Mouse (Mus musculus): Measurements from ENCODE around the gene Lbx2. TPM values are rescaled to one million over a fixed set of nuclear protein-coding genes. Genes with fewer than 3 reads are reported as not detected.

The Lbx2 gene
- polyA plus RNA-seq, 1 experiment from 2014 or later = 0.73 TPM

DNA sequence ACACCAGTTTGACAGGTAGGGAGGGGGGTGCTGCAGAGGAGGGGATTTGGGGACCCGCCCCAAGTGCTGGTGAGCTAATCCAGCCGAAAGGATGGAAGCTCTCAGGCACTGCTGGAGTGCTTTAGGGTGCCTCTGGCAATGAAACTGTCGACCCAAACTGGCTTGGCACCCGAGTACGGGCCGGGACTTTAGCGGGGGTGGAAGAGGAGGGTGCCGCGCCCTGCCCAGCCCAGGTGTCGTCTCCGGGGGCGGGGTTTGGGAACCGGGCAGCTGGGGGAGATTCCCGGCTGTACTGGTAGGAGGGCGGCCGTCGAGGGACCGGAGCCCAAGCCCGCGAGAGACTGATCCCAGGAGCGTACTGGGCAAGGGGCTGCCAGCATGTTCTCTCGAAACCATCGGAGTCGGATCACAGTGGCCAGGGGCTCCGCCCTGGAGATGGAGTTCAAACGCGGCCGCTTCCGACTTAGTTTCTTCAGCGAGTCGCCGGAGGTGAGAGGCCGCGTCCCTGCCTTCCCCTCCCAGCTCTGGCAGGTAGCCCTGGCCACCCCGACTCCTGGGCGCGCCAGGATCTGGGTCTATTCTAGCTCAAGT, 49.5 kb downstream of the Lbx2 start:
- no peak for ATAC-seq (replicated peaks; ENCODE audit: insufficient number of reproducible peaks, low FRiP score, low TSS enrichment, low read depth)
- Histone ChIP-seq H3K27ac (replicated peaks; ENCODE audit: low read depth, low read length) (peak overlapping the region; percentile 56; the same call in 1 of the 2 replicates), H3K9ac (replicated peaks; ENCODE audit: low read length) (peak overlapping the region; percentile 76), H3K36me3 (replicated peaks; ENCODE audit: control insufficient read depth, insufficient read depth, low read depth, low read length) (no peaks in the 10 kb centered on the region), H3K4me1 (ENCODE audit: control insufficient read depth, insufficient read depth, low read length) (peaks cover 2% of the 10 kb centered on the region), H3K27me3 (ENCODE audit: control insufficient read depth, insufficient read depth, low read length) (no peaks in the 10 kb centered on the region), H3K4me2 (ENCODE audit: low read depth, low read length) (peak overlapping the region; percentile 88), H3K9me3 (replicated peaks; ENCODE audit: control insufficient read depth, low read length) (no peaks in the 10 kb centered on the region), H3K4me3 (ENCODE audit: low read depth, low read length) (peak overlapping the region; percentile 50)
- 3% methylated on average over 37 of the region's 37 CpGs for WGBS
- no peak for DNase-seq (ENCODE audit: low spot score)

DNA sequence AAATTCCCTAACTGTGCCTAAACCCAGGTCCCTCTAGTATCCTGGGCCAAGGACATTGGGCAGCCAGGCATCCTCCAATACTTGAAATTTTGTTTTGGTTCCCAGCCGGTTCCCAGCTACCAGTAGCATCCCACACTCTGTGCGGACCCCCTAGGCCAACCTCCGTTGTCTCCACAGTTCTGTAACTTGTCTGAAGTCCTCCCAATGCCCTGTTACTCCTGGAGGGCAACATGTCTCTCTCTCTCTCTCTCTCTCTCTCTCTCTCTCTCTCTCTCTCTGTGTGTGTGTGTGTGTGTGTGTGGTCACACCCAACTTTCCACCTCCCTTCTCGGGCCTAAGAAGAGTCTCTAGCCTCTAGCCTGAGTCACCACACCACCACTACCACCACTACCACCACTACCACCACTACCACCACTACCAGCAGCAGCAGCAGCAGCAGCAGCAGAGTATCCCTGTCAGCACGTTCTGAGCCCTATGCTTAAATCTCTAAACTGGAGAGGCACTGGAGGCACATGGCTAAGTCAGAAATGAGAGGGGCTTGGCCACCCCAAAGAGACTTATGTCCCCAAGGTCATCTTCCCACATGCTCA, 50.2 kb downstream of the Lbx2 start:
- DNase-seq (ENCODE audit: low spot score) = no peak
- Histone ChIP-seq H3K9ac (replicated peaks; ENCODE audit: low read length) (peak overlapping the region; percentile 76), H3K4me3 (ENCODE audit: low read depth, low read length) (peak overlapping the region; percentile 50), H3K27ac (replicated peaks; ENCODE audit: low read depth, low read length) (peak overlapping the region; percentile 99), H3K36me3 (replicated peaks; ENCODE audit: control insufficient read depth, insufficient read depth, low read depth, low read length) (no peaks in the 10 kb centered on the region), H3K27me3 (ENCODE audit: control insufficient read depth, insufficient read depth, low read length) (no peaks in the 10 kb centered on the region), H3K9me3 (replicated peaks; ENCODE audit: control insufficient read depth, low read length) (no peaks in the 10 kb centered on the region), H3K4me1 (ENCODE audit: control insufficient read depth, insufficient read depth, low read length) (peaks cover 2% of the 10 kb centered on the region), H3K4me2 (ENCODE audit: low read depth, low read length) (peak overlapping the region; percentile 88)
- ATAC-seq (replicated peaks; ENCODE audit: insufficient number of reproducible peaks, low FRiP score, low TSS enrichment, low read depth) = 0 out of 2 replicates have a peak, but pooled peaks have one; percentile 0
- 4% methylated on average over 5 of the region's 5 CpGs for WGBS

DNA sequence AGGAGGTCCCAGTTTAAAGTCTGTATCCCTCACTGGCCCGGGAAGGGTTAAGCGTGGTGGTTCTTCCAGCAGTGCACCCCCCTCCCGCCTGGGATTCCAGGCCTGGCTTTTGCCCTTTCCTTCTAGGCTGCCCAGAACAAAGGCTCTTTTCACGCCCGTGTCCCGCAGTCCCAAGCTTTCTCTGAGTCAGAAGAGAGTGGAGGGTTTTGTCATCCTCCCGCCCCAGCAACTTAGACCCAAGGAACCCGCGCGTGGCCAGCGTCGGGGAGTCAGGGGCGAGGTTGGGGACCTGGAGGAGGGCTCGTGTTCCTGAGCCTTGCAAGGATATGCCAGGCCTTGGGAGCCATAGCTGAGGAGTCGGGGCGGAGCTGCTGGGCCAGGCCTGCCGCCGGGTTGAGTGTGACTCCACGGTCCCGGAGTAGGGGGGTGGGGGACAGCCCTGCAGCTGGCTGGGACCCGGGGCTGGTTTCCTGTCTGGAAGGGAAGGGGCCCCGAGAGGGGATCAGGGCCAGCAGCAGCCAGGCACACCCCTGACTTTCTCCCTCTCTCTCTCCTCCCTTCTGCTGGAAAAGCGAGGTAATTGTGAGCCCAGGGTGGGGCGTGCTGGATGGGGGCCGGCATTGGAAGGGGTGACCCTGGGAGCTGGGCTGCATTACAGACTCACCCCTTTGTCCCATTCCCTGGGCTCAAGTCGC, 50.9 kb downstream of the Lbx2 start:
- Histone ChIP-seq H3K36me3 (replicated peaks; ENCODE audit: control insufficient read depth, insufficient read depth, low read depth, low read length) (no peaks in the 10 kb centered on the region), H3K27me3 (ENCODE audit: control insufficient read depth, insufficient read depth, low read length) (no peaks in the 10 kb centered on the region), H3K4me1 (ENCODE audit: control insufficient read depth, insufficient read depth, low read length) (peaks cover 5% of the 10 kb centered on the region), H3K27ac (replicated peaks; ENCODE audit: low read depth, low read length) (peak overlapping the region; percentile 99), H3K4me3 (ENCODE audit: low read depth, low read length) (peak overlapping the region; percentile 50), H3K9ac (replicated peaks; ENCODE audit: low read length) (peak overlapping the region; percentile 76), H3K9me3 (replicated peaks; ENCODE audit: control insufficient read depth, low read length) (no peaks in the 10 kb centered on the region), H3K4me2 (ENCODE audit: low read depth, low read length) (peak overlapping the region; percentile 88)
- ATAC-seq (replicated peaks; ENCODE audit: insufficient number of reproducible peaks, low FRiP score, low TSS enrichment, low read depth) (peak; percentile 79), DNase-seq (ENCODE audit: low spot score) (peak; percentile 87)
- under 1% methylated on average over 26 of the region's 26 CpGs for WGBS

DNA sequence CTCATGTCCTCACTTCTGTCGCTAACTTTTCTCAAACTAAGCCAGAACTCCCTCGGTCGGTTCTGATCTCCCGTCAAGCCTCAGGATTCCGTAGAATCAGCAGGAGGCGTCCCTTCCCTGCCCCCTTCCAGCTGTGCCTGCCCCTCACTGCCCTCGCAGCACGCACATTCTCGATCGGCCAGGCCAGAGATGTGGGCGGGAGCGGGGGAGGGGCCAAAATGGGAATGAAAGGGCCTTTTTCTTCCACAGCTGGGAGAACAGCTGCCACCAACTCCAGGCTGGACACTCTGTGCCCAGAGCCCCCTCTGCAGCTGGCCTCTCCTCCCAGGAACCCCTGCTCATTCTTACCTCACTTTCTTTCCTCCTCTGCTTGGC, 51.4 kb downstream of the Lbx2 start:
- H3K9ac ChIP-seq (replicated peaks; ENCODE audit: low read length) = peak overlapping the region; percentile 76
- peak overlapping the region; percentile 50 for H3K4me3 ChIP-seq (ENCODE audit: low read depth, low read length)
- H3K4me1 ChIP-seq (ENCODE audit: control insufficient read depth, insufficient read depth, low read length) = peaks cover 9% of the 10 kb centered on the region
- DNase-seq (ENCODE audit: low spot score) = peak; percentile 94
- under 1% methylated on average over 12 of the region's 12 CpGs for WGBS
- H3K9me3 ChIP-seq (replicated peaks; ENCODE audit: control insufficient read depth, low read length) = no peaks in the 10 kb centered on the region
- H3K27ac ChIP-seq (replicated peaks; ENCODE audit: low read depth, low read length) = peak overlapping the region; percentile 99
- peak overlapping the region; percentile 88 for H3K4me2 ChIP-seq (ENCODE audit: low read depth, low read length)
- H3K27me3 ChIP-seq (ENCODE audit: control insufficient read depth, insufficient read depth, low read length) = no peaks in the 10 kb centered on the region
- peak; percentile 61 for ATAC-seq (replicated peaks; ENCODE audit: insufficient number of reproducible peaks, low FRiP score, low TSS enrichment, low read depth)
- H3K36me3 ChIP-seq (replicated peaks; ENCODE audit: control insufficient read depth, insufficient read depth, low read depth, low read length) = no peaks in the 10 kb centered on the region

MicroRNAs encoded within 50 kb of the gene (microRNA counts, 519-probe panel; counts per million panel counts)
- not detected for microRNA mmu-miR-3470a+mmu-miR-3470b

Small RNAs within 50 kb of the gene (microRNA-seq; reads per million reads assigned to microRNA genes)
- gene Mir3470a (ENCODE audit: borderline number of aligned reads) (not detected), gene Mir7040 (ENCODE audit: borderline number of aligned reads) (not detected)

Other genes starting within 250 kb of the Lbx2 start
- gene Sema4f, start 146.6 kb upstream of the Lbx2 start, polyA plus RNA-seq (2014; fragmentation: Nextera tagmentation; extraction: Ambion mirVana) = 0.97 and 1.3 TPM in 2 replicates
- gene M1ap, start 139.5 kb upstream of the Lbx2 start, polyA plus RNA-seq (2014; fragmentation: Nextera tagmentation; extraction: Ambion mirVana) = 0.21 and 0.50 TPM in 2 replicates
- gene Dok1, start 52.9 kb upstream of the Lbx2 start, polyA plus RNA-seq (2014; fragmentation: Nextera tagmentation; extraction: Ambion mirVana) = 5.4 and 8.2 TPM in 2 replicates
- gene Loxl3, start 52.2 kb upstream of the Lbx2 start, polyA plus RNA-seq (2014; fragmentation: Nextera tagmentation; extraction: Ambion mirVana) = 8.9 and 10.1 TPM in 2 replicates
- gene Aup1, start 31.8 kb upstream of the Lbx2 start, polyA plus RNA-seq (2014; fragmentation: Nextera tagmentation; extraction: Ambion mirVana) = 105 and 108 TPM in 2 replicates
- gene Htra2, start 31.1 kb upstream of the Lbx2 start, polyA plus RNA-seq (2014; fragmentation: Nextera tagmentation; extraction: Ambion mirVana) = 33.3 and 34.9 TPM in 2 replicates
- 0.45 and 0.66 TPM in 2 replicates for gene Dqx1, start 28.5 kb upstream of the Lbx2 start, polyA plus RNA-seq (2014; fragmentation: Nextera tagmentation; extraction: Ambion mirVana)
- 7.9 and 9.7 TPM in 2 replicates for gene Tlx2, start 16.1 kb upstream of the Lbx2 start, polyA plus RNA-seq (2014; fragmentation: Nextera tagmentation; extraction: Ambion mirVana)
- 40.9 and 42.9 TPM in 2 replicates for gene Pcgf1, start 8.5 kb upstream of the Lbx2 start, polyA plus RNA-seq (2014; fragmentation: Nextera tagmentation; extraction: Ambion mirVana)
- 0.62 and 1.8 TPM in 2 replicates for gene Ccdc142, start 15.2 kb downstream of the Lbx2 start, polyA plus RNA-seq (2014; fragmentation: Nextera tagmentation; extraction: Ambion mirVana)
- gene Gm42688, start 15.2 kb downstream of the Lbx2 start, polyA plus RNA-seq (2014; fragmentation: Nextera tagmentation; extraction: Ambion mirVana) = 0.97 and 1.8 TPM in 2 replicates
- gene Mrpl53, start 22.7 kb downstream of the Lbx2 start, polyA plus RNA-seq (2014; fragmentation: Nextera tagmentation; extraction: Ambion mirVana) = 126 and 129 TPM in 2 replicates
- gene Mogs, start 29.1 kb downstream of the Lbx2 start, polyA plus RNA-seq (2014; fragmentation: Nextera tagmentation; extraction: Ambion mirVana) = 22.1 and 23.9 TPM in 2 replicates
- 146 and 156 TPM in 2 replicates for gene Wbp1, start 35.2 kb downstream of the Lbx2 start, polyA plus RNA-seq (2014; fragmentation: Nextera tagmentation; extraction: Ambion mirVana)
- 17.5 and 19.5 TPM in 2 replicates for gene Ino80b, start 39.1 kb downstream of the Lbx2 start, polyA plus RNA-seq (2014; fragmentation: Nextera tagmentation; extraction: Ambion mirVana)
- gene Rtkn, start 49.1 kb downstream of the Lbx2 start, polyA plus RNA-seq (2014; fragmentation: Nextera tagmentation; extraction: Ambion mirVana) = 17.7 and 18.3 TPM in 2 replicates
- 10.7 and 11.1 TPM in 2 replicates for gene Wdr54, start 70.0 kb downstream of the Lbx2 start, polyA plus RNA-seq (2014; fragmentation: Nextera tagmentation; extraction: Ambion mirVana)
- 0.97 and 1.4 TPM in 2 replicates for gene 1700003E16Rik, start 70.0 kb downstream of the Lbx2 start, polyA plus RNA-seq (2014; fragmentation: Nextera tagmentation; extraction: Ambion mirVana)
- gene Dctn1, start 79.6 kb downstream of the Lbx2 start, polyA plus RNA-seq (2014; fragmentation: Nextera tagmentation; extraction: Ambion mirVana) = 67.0 and 73.5 TPM in 2 replicates
- 1.0 and 1.1 TPM in 2 replicates for gene Slc4a5, start 133.5 kb downstream of the Lbx2 start, polyA plus RNA-seq (2014; fragmentation: Nextera tagmentation; extraction: Ambion mirVana)
- 58.7 and 59.7 TPM in 2 replicates for gene Mthfd2, start 239.5 kb downstream of the Lbx2 start, polyA plus RNA-seq (2014; fragmentation: Nextera tagmentation; extraction: Ambion mirVana)
- 80.0 and 85.7 TPM in 2 replicates for gene Mob1a, start 239.6 kb downstream of the Lbx2 start, polyA plus RNA-seq (2014; fragmentation: Nextera tagmentation; extraction: Ambion mirVana)